Mouse (Mus musculus): Measurements from ENCODE around the gene Tmco4. TPM values are rescaled to one million over a fixed set of nuclear protein-coding genes. Genes with fewer than 3 reads are reported as not detected.

Gene Tmco4
- total RNA-seq, 2 experiments from 2014 or later = 1.1 to 1.8 TPM

Other genes starting within 250 kb of the Tmco4 start
- gene Pla2g2c, start 248.1 kb upstream of the Tmco4 start, total RNA-seq (2021) = under 1 TPM in 1 of 2 experiments, not detected in 1; 0.22 TPM
- gene Ubxn10, start 235.7 kb upstream of the Tmco4 start, total RNA-seq (2021) = under 1 TPM; 0.88 to 0.99 TPM
- gene Pla2g2f, start 215.3 kb upstream of the Tmco4 start, total RNA-seq (2021) = under 1 TPM; 0.21 to 0.29 TPM
- gene Pla2g2d, start 197.2 kb upstream of the Tmco4 start, total RNA-seq (2021) = under 1 TPM; 0.19 to 0.20 TPM
- gene Pla2g5, start 109.4 kb upstream of the Tmco4 start, total RNA-seq (2021) = 1 to 10 TPM; 2.8 to 4.2 TPM
- gene Gm13030, start 98.9 kb upstream of the Tmco4 start, total RNA-seq (2021) = not detected
- gene Pla2g2e, start 94.9 kb upstream of the Tmco4 start, total RNA-seq (2021) = not detected
- 10 to 100 TPM; 16.9 to 19.8 TPM for gene Otud3, start 58.9 kb upstream of the Tmco4 start, total RNA-seq (2021)
- not detected for gene Rnf186, start 5.8 kb upstream of the Tmco4 start, total RNA-seq (2021)
- 1 to 10 TPM; 5.4 to 6.2 TPM for gene Htr6, start 102.7 kb downstream of the Tmco4 start, total RNA-seq (2021)
- gene Nbl1, start 120.1 kb downstream of the Tmco4 start, total RNA-seq (2021) = 10 to 100 TPM; 43.8 to 50.2 TPM
- gene Minos1, start 158.2 kb downstream of the Tmco4 start, total RNA-seq (2021) = 100 to 1,000 TPM; 208 to 210 TPM
- gene Capzb, start 220.0 kb downstream of the Tmco4 start, total RNA-seq (2021) = 100 to 1,000 TPM; 394 to 398 TPM